Mouse (Mus musculus): ENCODE measurements at regions not wholly inside any gene's neighbourhood (a gene's known extent, or its start where the extent isn't known, plus 50 kb on each side); places are given as distances from the start of the nearest gene placed in this dataset.
"Not testable (repeated sequence)": the region's sequence is repeated elsewhere in the genome, so short reads cannot be mapped to it uniquely, and the experiment has no call there.

DNA sequence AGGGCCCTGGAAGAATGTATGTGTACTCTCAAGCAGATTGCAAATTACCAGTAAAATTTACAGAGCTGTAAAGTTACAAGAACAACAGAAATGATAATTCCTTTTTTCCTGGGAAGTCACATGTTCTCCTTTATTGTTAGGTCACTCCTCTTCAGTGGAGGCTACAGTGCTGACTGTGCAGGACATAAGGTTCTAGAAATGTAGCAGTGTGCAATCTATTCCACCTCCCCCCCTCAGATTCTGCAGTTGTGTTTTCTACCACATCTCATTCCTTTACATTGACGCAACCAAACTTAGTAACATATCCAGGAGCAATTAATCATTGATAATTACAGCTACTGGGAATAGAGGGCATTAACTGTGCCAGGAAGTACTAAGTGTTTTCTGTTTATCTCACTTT, 385.3 kb upstream of the Tnc start:
- Histone ChIP-seq H3K36me3 (no peaks in the 10 kb centered on the region), H3K9me3 (replicated peaks) (no peaks in the 10 kb centered on the region), H3K27ac (no peak overlapping the region), H3K27me3 (no peaks in the 10 kb centered on the region), H3K4me2 (no peak overlapping the region), H3K4me1 (replicated peaks) (no peaks in the 10 kb centered on the region), H3K4me3 (replicated peaks) (no peak overlapping the region), H3K9ac (no peak overlapping the region)
- DNase-seq = no peak
- WGBS (ENCODE audit: insufficient replicate concordance) = 68% methylated on average over 1 of the region's 1 CpGs
- ATAC-seq (ENCODE audit: low read depth) = no peak

DNA sequence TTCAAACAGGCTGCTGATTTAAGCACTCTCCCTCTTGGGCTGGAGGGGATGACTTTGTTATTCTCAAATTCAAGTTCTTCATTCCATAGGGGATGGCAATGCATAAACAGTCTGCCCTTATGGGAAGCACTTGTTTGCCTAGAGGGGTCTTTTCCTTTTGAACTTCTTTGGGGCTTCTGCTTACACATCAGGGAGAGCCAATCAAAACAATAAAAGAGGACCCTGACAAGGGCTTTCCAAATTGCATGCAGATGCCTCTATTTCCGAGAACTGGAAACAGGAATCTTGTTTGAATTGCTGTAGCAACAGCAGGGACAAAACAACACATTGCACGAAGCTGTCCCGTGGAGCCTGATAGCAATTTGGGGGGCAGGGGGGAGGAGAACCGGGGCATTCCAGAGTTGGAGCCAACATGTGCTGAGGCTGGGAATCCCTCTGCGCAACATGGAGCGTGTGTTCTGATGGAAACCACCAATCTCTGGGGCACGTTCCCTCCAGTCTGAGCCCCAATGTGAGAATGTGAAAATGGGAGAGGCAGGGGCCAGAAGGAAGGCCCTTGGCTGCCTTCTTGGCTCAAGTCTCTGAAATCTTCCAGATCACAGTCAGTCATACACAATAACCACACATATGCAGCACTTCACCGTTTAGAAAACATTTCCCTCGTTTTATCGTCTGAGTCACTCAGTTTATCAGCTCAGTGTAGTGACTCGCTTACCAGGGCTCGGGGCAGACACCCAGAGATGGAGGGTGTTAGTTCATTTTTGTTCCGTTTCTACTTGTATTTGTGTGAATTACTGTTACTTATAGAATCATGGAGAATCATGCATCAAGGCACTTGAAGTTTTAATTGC, 391.2 kb upstream of the Tnc start:
- no peak overlapping the region for H3K4me3 ChIP-seq (replicated peaks)
- H3K36me3 ChIP-seq = no peaks in the 10 kb centered on the region
- 57% methylated on average over 13 of the region's 13 CpGs for WGBS (ENCODE audit: insufficient replicate concordance)
- ATAC-seq (ENCODE audit: low read depth) = no peak
- no peaks in the 10 kb centered on the region for H3K9me3 ChIP-seq (replicated peaks)
- H3K4me2 ChIP-seq = no peak overlapping the region
- no peak for DNase-seq
- H3K9ac ChIP-seq = no peak overlapping the region
- H3K27ac ChIP-seq = no peak overlapping the region
- no peaks in the 10 kb centered on the region for H3K4me1 ChIP-seq (replicated peaks)
- H3K27me3 ChIP-seq = no peaks in the 10 kb centered on the region

DNA sequence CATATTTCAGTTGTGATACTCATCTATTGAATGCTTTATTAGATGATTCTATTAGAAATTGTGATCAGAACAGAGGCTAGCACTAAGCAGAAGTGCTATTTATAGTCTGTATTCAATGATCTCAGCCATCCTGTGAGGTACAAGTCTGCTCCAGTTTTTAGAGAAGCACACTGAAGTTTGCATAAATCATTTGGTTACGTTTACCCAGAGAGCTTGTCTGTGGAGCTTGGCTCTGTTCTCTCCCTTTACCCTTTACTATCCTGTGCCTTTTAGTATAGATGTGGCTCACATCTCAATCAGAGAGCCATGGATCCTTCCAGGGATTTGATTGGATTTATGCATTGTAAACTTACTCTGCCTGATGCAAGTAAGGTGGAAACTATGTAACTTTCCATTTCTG, 404.6 kb upstream of the Tnc start:
- Histone ChIP-seq H3K4me2 (no peak overlapping the region), H3K27ac (no peak overlapping the region), H3K4me1 (replicated peaks) (no peaks in the 10 kb centered on the region), H3K27me3 (no peaks in the 10 kb centered on the region), H3K36me3 (no peaks in the 10 kb centered on the region), H3K4me3 (replicated peaks) (no peak overlapping the region), H3K9me3 (replicated peaks) (no peaks in the 10 kb centered on the region), H3K9ac (no peak overlapping the region)
- DNase-seq (no peak), ATAC-seq (ENCODE audit: low read depth) (no peak)
- 47% methylated on average over 1 of the region's 1 CpGs for WGBS (ENCODE audit: insufficient replicate concordance)

DNA sequence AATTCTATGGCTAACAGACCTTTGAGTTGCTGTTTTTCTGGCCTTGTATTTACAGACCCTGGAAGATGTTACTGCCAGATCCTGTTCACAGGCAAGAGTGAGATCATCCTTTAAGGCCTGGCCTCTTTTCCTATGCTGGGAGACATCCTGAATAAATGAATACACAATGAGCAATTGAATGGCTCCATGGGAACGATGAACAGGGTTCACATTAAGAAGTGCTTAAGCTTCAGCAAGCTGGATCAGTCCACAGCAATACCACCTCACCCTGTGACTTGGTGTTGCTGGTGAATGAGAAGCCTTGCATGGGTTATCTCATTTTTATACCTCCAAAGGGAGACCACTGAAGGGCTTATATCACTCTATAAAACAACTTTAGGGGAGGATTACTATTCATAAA, 405.1 kb upstream of the Tnc start:
- no peaks in the 10 kb centered on the region for H3K4me1 ChIP-seq (replicated peaks)
- no peak overlapping the region for H3K27ac ChIP-seq
- no peak overlapping the region for H3K9ac ChIP-seq
- 64% methylated on average over 1 of the region's 1 CpGs for WGBS (ENCODE audit: insufficient replicate concordance)
- ATAC-seq (ENCODE audit: low read depth) (no peak), DNase-seq (no peak)
- H3K9me3 ChIP-seq (replicated peaks) = no peaks in the 10 kb centered on the region
- no peaks in the 10 kb centered on the region for H3K27me3 ChIP-seq
- H3K4me3 ChIP-seq (replicated peaks) = no peak overlapping the region
- H3K36me3 ChIP-seq = no peaks in the 10 kb centered on the region
- no peak overlapping the region for H3K4me2 ChIP-seq

DNA sequence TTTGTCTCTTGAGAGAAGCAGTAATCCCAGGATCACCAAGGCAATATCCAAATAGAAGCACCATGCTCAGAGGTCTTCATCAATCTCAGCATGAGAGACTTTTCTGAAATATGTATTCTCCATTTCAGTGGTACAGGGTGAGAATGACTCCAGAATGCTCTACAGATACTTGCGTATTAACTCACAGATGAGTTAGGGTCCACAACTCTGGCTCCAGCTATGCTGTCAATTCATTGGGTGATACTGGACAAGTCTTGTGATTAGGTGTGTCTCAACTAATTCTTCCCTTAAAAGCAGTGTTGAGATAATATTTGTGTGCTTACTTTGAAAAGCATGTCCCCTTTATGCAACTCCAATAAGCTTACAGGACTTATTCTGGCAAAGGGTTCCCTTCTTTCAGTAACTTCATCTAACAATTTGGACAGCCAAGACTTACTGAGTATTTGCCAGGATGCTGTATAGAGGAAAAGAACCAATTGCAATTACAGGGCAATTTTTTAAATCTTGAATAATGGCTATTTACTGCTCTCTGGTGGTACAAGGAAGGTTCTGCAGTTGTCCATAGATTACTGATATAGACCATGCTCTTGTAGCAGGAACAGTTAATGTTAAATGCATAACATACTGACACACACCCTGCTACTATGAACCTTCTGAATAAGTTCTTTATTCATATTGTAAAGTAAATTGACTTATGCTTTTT, 445.6 kb upstream of the Tnc start:
- no peak overlapping the region for H3K27ac ChIP-seq
- no peak overlapping the region for H3K4me3 ChIP-seq (replicated peaks)
- ATAC-seq (ENCODE audit: low read depth) = no peak
- no peak overlapping the region for H3K4me2 ChIP-seq
- H3K9ac ChIP-seq = no peak overlapping the region
- WGBS (ENCODE audit: insufficient replicate concordance) = 82% methylated on average over 1 of the region's 1 CpGs
- no peaks in the 10 kb centered on the region for H3K9me3 ChIP-seq (replicated peaks)
- H3K4me1 ChIP-seq (replicated peaks) = no peaks in the 10 kb centered on the region
- H3K36me3 ChIP-seq = no peaks in the 10 kb centered on the region
- no peaks in the 10 kb centered on the region for H3K27me3 ChIP-seq
- DNase-seq = no peak

DNA sequence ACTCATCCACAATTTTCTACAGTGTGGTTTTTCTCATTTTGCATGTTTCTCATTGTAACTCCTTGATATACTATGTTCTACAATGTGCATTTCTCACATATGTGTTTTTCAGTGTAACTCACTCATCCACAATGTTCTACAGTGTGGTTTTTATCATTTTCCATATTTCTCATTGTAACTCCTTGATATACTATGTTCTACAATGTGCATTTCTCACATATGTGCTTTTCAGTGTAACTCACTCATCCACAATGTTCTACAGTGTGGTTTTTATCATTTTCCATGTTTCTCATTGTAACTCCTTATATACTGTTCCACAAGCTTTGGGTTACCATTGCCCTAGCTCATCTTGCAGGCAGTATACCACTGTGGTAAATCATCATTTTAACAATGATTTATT, 450.9 kb upstream of the Tnc start:
- not testable (repeated sequence) for H3K36me3 ChIP-seq; H3K9ac ChIP-seq; DNase-seq; H3K4me1 ChIP-seq (replicated peaks); H3K27me3 ChIP-seq; H3K9me3 ChIP-seq (replicated peaks); H3K4me3 ChIP-seq (replicated peaks); H3K27ac ChIP-seq; H3K4me2 ChIP-seq
- ATAC-seq (ENCODE audit: low read depth) = peak; percentile 69

DNA sequence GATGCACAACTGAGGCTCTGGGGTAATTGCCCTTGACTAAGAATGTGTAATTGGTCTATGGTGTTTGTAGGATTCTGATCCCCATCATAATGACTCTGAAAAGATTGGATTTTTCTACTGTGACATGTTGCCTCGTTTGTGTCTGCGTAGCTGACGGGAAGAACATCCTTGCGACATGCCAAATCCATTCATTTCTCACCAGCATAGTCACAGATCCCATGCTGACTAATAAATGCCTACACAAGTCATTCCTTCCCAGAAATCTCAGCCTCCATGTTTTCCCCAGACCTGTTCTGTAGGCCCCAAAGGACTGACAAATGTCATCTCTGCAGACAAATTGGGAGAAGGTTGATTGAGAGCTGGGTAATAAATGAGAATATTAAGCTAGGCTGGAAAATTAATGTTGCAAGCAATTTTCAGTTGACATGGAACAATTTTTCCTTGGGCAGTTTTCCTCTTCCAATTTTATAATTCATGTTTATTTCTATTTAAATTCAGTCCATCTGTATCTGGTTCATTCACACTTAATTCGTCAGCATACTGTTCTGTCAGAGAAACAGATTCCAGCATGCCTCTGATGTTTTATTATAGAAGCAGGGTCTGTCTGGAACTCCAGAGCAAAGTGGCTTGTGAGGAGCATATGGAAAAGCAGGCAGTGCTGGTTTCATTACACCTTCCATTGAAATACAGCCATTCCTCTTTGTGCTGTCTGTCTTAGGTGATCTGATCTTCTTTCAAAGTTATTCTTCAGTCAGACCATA, 454.0 kb upstream of the Tnc start:
- ATAC-seq (ENCODE audit: low read depth) (no peak), DNase-seq (no peak)
- Histone ChIP-seq H3K4me1 (replicated peaks) (no peaks in the 10 kb centered on the region), H3K27me3 (no peaks in the 10 kb centered on the region), H3K36me3 (no peaks in the 10 kb centered on the region), H3K9me3 (replicated peaks) (no peaks in the 10 kb centered on the region), H3K4me2 (no peak overlapping the region), H3K9ac (no peak overlapping the region), H3K27ac (no peak overlapping the region), H3K4me3 (replicated peaks) (no peak overlapping the region)
- WGBS (ENCODE audit: insufficient replicate concordance) = 73% methylated on average over 5 of the region's 5 CpGs

DNA sequence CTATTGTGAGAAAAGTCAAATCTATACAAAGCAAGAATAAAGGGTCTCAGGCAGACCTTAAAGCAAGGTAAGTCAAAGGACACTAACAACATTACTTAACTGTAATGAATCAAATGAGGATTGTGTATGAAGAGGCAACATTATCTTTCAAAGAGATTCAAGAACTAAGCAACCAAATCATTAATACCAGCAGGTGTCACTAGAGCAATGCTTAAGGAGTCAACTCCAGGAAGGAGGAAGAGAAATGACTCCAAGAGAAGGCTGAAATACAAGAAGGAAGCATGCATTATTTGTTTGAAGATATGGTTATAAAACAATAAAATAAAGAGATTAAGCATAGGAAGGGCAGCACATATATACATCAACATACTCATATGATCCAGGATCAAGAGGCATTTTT, 475.1 kb upstream of the Tnc start:
- ATAC-seq (ENCODE audit: low read depth) = no peak
- H3K9ac ChIP-seq = no peak overlapping the region
- H3K4me3 ChIP-seq (replicated peaks) = no peak overlapping the region
- no peak for DNase-seq
- no peak overlapping the region for H3K27ac ChIP-seq
- no peaks in the 10 kb centered on the region for H3K27me3 ChIP-seq
- no peak overlapping the region for H3K4me2 ChIP-seq
- H3K36me3 ChIP-seq = no peaks in the 10 kb centered on the region
- H3K9me3 ChIP-seq (replicated peaks) = no peaks in the 10 kb centered on the region
- H3K4me1 ChIP-seq (replicated peaks) = no peaks in the 10 kb centered on the region

DNA sequence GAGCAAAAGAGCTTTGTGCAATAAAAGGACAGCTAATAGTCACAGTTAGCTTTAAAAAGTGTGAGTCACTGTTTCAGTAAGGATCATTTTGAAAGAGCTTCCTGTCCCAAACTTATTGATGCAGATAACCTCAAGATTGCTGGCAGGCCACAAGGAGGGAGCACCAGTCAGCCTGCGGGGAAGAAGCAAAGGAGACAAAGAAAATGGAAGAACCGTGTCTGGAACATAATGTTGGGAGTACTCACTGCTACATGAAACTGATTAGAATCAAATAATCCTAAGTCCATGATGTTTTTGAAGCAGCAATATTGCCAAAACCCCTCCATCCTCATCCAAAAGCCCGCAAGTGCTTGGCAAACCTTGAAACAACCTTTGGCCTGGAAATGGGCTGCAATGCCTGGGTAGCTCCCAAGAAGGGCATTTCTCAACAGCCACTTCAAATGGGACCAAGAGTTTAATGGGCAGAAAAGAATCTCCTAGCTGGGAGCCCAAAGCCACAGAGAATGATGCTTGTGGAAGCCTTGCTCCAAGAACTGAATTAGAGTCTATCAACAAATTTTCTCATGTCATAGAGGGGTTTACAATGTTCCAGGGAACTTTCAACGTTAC, 481.0 kb upstream of the Tnc start:
- DNase-seq = no peak
- Histone ChIP-seq H3K4me2 (no peak overlapping the region), H3K27ac (no peak overlapping the region), H3K4me3 (replicated peaks) (no peak overlapping the region), H3K9me3 (replicated peaks) (no peaks in the 10 kb centered on the region), H3K4me1 (replicated peaks) (no peaks in the 10 kb centered on the region), H3K27me3 (no peaks in the 10 kb centered on the region), H3K9ac (no peak overlapping the region), H3K36me3 (no peaks in the 10 kb centered on the region)
- 57% methylated on average over 4 of the region's 4 CpGs for WGBS (ENCODE audit: insufficient replicate concordance)
- ATAC-seq (ENCODE audit: low read depth) = no peak

DNA sequence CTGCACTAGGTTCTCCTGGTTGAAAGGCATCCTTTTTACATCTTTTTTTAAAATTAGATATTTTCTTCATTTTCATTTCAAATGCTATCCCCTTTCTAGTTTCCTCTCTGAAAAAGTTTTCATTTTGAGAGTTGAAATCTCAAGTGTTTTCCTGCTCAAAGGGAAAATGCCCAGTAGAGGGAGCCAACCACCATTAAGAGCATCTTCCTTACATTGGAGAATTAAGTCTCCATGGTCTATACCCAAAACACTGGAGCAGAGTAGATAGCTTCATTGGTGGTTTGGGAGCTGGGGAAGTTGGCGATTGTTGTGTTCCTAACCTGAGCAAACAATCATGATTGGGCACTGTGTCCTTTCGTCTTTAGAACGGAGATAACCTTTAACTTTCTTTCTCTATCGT, 483.8 kb upstream of the Tnc start:
- H3K27ac ChIP-seq = no peak overlapping the region
- ATAC-seq (ENCODE audit: low read depth) (no peak), DNase-seq (no peak)
- 49% methylated on average over 4 of the region's 4 CpGs for WGBS (ENCODE audit: insufficient replicate concordance)
- no peaks in the 10 kb centered on the region for H3K9me3 ChIP-seq (replicated peaks)
- H3K9ac ChIP-seq = no peak overlapping the region
- H3K4me1 ChIP-seq (replicated peaks) = no peaks in the 10 kb centered on the region
- no peak overlapping the region for H3K4me2 ChIP-seq
- no peaks in the 10 kb centered on the region for H3K36me3 ChIP-seq
- H3K27me3 ChIP-seq = no peaks in the 10 kb centered on the region
- H3K4me3 ChIP-seq (replicated peaks) = no peak overlapping the region

DNA sequence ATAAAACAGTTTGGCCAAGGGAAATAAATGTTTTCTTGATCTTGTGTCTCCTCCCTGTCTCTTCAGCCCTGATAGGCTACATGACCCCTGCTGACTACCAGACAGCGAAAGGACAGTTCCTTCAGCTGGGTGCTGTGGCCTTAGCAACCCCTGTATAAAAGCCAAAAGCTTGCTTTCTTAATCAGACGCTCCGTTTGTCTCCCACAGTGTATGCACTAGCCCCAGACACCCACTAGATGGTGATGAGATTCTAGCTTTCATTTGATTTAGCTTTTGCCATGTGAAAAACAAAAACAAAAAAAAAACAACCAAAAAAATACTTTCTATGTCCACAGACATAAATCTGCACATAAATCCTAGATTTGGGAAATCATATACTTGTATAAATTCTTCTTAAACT, 486.2 kb upstream of the Tnc start:
- Histone ChIP-seq H3K27me3 (no peaks in the 10 kb centered on the region), H3K9me3 (replicated peaks) (no peaks in the 10 kb centered on the region), H3K27ac (no peak overlapping the region), H3K36me3 (no peaks in the 10 kb centered on the region), H3K4me3 (replicated peaks) (no peak overlapping the region), H3K4me1 (replicated peaks) (no peaks in the 10 kb centered on the region), H3K9ac (no peak overlapping the region), H3K4me2 (no peak overlapping the region)
- 51% methylated on average over 3 of the region's 3 CpGs for WGBS (ENCODE audit: insufficient replicate concordance)
- no peak for DNase-seq
- ATAC-seq (ENCODE audit: low read depth) = no peak

Data from liver, embryonic 13.5 days (tissue).